Comparison of ENCODE assay signal across 7 mouse cellular contexts in the genomic region with DNA sequence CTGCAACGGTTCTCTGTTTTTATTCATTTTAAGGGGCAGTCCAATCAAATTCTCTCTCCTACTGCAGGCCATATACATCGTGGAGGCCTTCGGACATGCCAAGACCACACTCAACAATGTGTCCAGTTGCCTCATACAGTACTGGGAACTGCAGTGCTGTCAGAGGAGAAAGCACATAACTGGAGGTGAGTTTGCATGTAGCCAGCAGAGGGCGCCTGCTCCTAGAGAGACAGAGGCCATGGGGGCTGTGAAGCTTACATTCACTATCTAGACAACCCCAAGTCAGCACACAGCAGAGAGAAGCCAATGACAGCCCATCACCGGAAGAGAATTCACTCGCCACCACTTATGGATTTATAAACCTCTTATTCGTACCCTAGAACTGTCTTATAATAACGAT.
A peak's percentile ranks its signal among the peaks of the same experiment; 100 is the strongest.
DNase-seq lines count a peak whose midpoint lies in the region; ATAC-seq and TF ChIP-seq lines count a peak whose summit lies in the region.

No protein-coding gene starts in this region.

- ATAC-seq in hindbrain, embryonic 16.5 days, result peak; percentile 38; the same call in 1 of the 2 replicates
- no peak for ATAC-seq in liver, postnatal 0 days

- peak; percentile 66 for TF ChIP-seq CTCF in liver, postnatal 0 days (IDR thresholded peaks at IDR 0.05; ENCODE audit: low read depth)

- peaks cover 9% of the 10 kb centered on the region for H3K4me1 ChIP-seq in embryonic facial prominence, embryonic 10.5 days
- H3K4me1 ChIP-seq in hindbrain, embryonic 16.5 days (ENCODE audit: control insufficient read depth, insufficient read depth, low read depth, low read length), result no peaks in the 10 kb centered on the region
- H3K4me1 ChIP-seq in liver, postnatal 0 days (ENCODE audit: insufficient read depth), result no peaks in the 10 kb centered on the region

- no peak for TF ChIP-seq EP300 in liver, postnatal 0 days (IDR thresholded peaks at IDR 0.05; ENCODE audit: low read depth)

- no peak overlapping the region for H3K9ac ChIP-seq in hindbrain, embryonic 16.5 days (ENCODE audit: low read depth, low read length)
- no peak overlapping the region for H3K9ac ChIP-seq in liver, postnatal 0 days (replicated peaks)

- no peaks in the 10 kb centered on the region for H3K36me3 ChIP-seq in embryonic facial prominence, embryonic 10.5 days (replicated peaks)
- peaks cover 9% of the 10 kb centered on the region; the same call in 1 of the 2 replicates for H3K36me3 ChIP-seq in hindbrain, embryonic 16.5 days (ENCODE audit: control insufficient read depth, insufficient read depth, low read length)
- no peaks in the 10 kb centered on the region for H3K36me3 ChIP-seq in liver, postnatal 0 days (replicated peaks; ENCODE audit: insufficient read depth, low read length)

- H3K4me2 ChIP-seq in hindbrain, embryonic 16.5 days (ENCODE audit: low read length), result no peak overlapping the region
- H3K4me2 ChIP-seq in liver, postnatal 0 days (ENCODE audit: low read depth, low read length), result no peak overlapping the region

- H3K4me3 ChIP-seq in embryonic facial prominence, embryonic 10.5 days, result no peak overlapping the region
- no peak overlapping the region for H3K4me3 ChIP-seq in hindbrain, embryonic 16.5 days (ENCODE audit: low read length)
- no peak overlapping the region for H3K4me3 ChIP-seq in liver, postnatal 0 days (ENCODE audit: low read depth, low read length)

- WGBS in embryonic facial prominence, embryonic 10.5 days, result 34% methylated on average over 8 of the region's 8 CpGs
- WGBS in hindbrain, embryonic 16.5 days, result 46% methylated on average over 8 of the region's 8 CpGs
- 42% methylated on average over 8 of the region's 8 CpGs for WGBS in liver, postnatal 0 days (ENCODE audit: insufficient replicate concordance)

- DNase-seq in ovary, postnatal 36 days (ENCODE audit: low spot score), result peak; percentile 29
- DNase-seq in ovary, adult 18-20 months (ENCODE audit: low spot score), result no peak
- peak; percentile 13 for DNase-seq in adrenal gland, adult 2 months
- peak; percentile 76 for DNase-seq in embryonic facial prominence, embryonic 10.5 days (ENCODE audit: low spot score)
- peak; percentile 52 for DNase-seq in liver, postnatal 0 days
- peak; percentile 75 for DNase-seq in retina, postnatal 1 day

- no peaks in the 10 kb centered on the region for H3K27me3 ChIP-seq in embryonic facial prominence, embryonic 10.5 days (replicated peaks; ENCODE audit: low read depth, poor library complexity, severe bottlenecking)
- H3K27me3 ChIP-seq in hindbrain, embryonic 16.5 days (replicated peaks; ENCODE audit: control insufficient read depth, insufficient read depth, low read length), result no peaks in the 10 kb centered on the region
- no peaks in the 10 kb centered on the region for H3K27me3 ChIP-seq in liver, postnatal 0 days (ENCODE audit: insufficient read depth, low read length)

- H3K9me3 ChIP-seq in embryonic facial prominence, embryonic 10.5 days, result no peaks in the 10 kb centered on the region
- H3K9me3 ChIP-seq in hindbrain, embryonic 16.5 days (ENCODE audit: control insufficient read depth, low read length), result no peaks in the 10 kb centered on the region
- no peaks in the 10 kb centered on the region for H3K9me3 ChIP-seq in liver, postnatal 0 days (ENCODE audit: low read length)

- H3K27ac ChIP-seq in embryonic facial prominence, embryonic 10.5 days (replicated peaks), result no peak overlapping the region
- H3K27ac ChIP-seq in hindbrain, embryonic 16.5 days (ENCODE audit: low read depth, low read length), result no peak overlapping the region
- H3K27ac ChIP-seq in liver, postnatal 0 days (ENCODE audit: low read depth), result no peak overlapping the region
